Comparison of ENCODE assay signal across 8 mouse cellular contexts in genomic region chr11:86544639-86545299, GRCm38 (mm10). TPM values are rescaled to one million over a fixed set of nuclear protein-coding genes. Genes with fewer than 3 reads are reported as not detected.
A peak's percentile ranks its signal among the peaks of the same experiment; 100 is the strongest.
DNase-seq lines count a peak whose midpoint lies in the region; ATAC-seq and TF ChIP-seq lines count a peak whose summit lies in the region.

TSS of gene Rps6kb1 (minus strand) at chr11:86544805.
TSS of gene Tubd1 (plus strand) at chr11:86544991.

- WGBS in forebrain, embryonic 13.5 days, result under 1% methylated on average over 43 of the region's 43 CpGs
- WGBS in large intestine, adult 2 months, result under 1% methylated on average over 43 of the region's 43 CpGs
- WGBS in liver, postnatal 0 days (ENCODE audit: insufficient replicate concordance), result 1% methylated on average over 43 of the region's 43 CpGs
- WGBS in neural tube, embryonic 14.5 days, result under 1% methylated on average over 43 of the region's 43 CpGs

- no peaks in the 10 kb centered on the region for H3K9me3 ChIP-seq in ES-Bruce4 (replicated peaks; ENCODE audit: control insufficient read depth, insufficient read depth, low read length, poor library complexity, severe bottlenecking)
- no peaks in the 10 kb centered on the region for H3K9me3 ChIP-seq in forebrain, embryonic 13.5 days (replicated peaks)
- H3K9me3 ChIP-seq in liver, postnatal 0 days (ENCODE audit: low read length), result no peaks in the 10 kb centered on the region
- H3K9me3 ChIP-seq in neural tube, embryonic 14.5 days (ENCODE audit: control insufficient read depth, low read length), result no peaks in the 10 kb centered on the region

- no peak for TF ChIP-seq CTCF in ES-Bruce4 (IDR thresholded peaks at IDR 0.05; ENCODE audit: low read depth, low read length)
- TF ChIP-seq CTCF in liver, postnatal 0 days (IDR thresholded peaks at IDR 0.05; ENCODE audit: low read depth), result no peak

- ATAC-seq in cerebellum, adult (ENCODE audit: insufficient number of reproducible peaks, low FRiP score, low TSS enrichment), result peak; percentile 99
- peak; percentile 99 for ATAC-seq in forebrain, embryonic 13.5 days
- peak; percentile 98 for ATAC-seq in liver, postnatal 0 days
- ATAC-seq in neural tube, embryonic 14.5 days (ENCODE audit: low read depth), result peak; percentile 99

- 0 out of 2 replicates have a peak, but pooled peaks cover 4% of the 10 kb centered on the region for H3K36me3 ChIP-seq in ES-Bruce4 (ENCODE audit: control insufficient read depth, insufficient read depth, low read length, poor library complexity, severe bottlenecking)
- peaks cover 10% of the 10 kb centered on the region for H3K36me3 ChIP-seq in forebrain, embryonic 13.5 days (ENCODE audit: poor library complexity, severe bottlenecking)
- peaks cover 5% of the 10 kb centered on the region; the same call in 1 of the 2 replicates for H3K36me3 ChIP-seq in liver, postnatal 0 days (replicated peaks; ENCODE audit: insufficient read depth, low read length)
- no peaks in the 10 kb centered on the region for H3K36me3 ChIP-seq in neural tube, embryonic 14.5 days (ENCODE audit: control insufficient read depth, insufficient read depth, low read length)

- peak within 1 kb of the TSS; percentile 90 for H3K4me2 ChIP-seq in forebrain, embryonic 13.5 days
- H3K4me2 ChIP-seq in liver, postnatal 0 days (ENCODE audit: low read depth, low read length), result peak within 1 kb of the TSS; percentile 80
- H3K4me2 ChIP-seq in neural tube, embryonic 14.5 days (ENCODE audit: low read depth, low read length), result peak within 1 kb of the TSS; percentile 86

- H3K27ac ChIP-seq in ES-Bruce4 (ENCODE audit: insufficient read depth, low read length), result no peak within 1 kb of the TSS
- H3K27ac ChIP-seq in forebrain, embryonic 13.5 days, result peak within 1 kb of the TSS; percentile 78
- H3K27ac ChIP-seq in liver, postnatal 0 days (ENCODE audit: low read depth), result peak within 1 kb of the TSS; percentile 95
- H3K27ac ChIP-seq in neural tube, embryonic 14.5 days (ENCODE audit: low read depth, low read length), result peak within 1 kb of the TSS; percentile 82

- peak; percentile 79 for TF ChIP-seq POLR2A in ES-Bruce4 (IDR thresholded peaks at IDR 0.05; ENCODE audit: insufficient read depth, low read length)

- H3K4me1 ChIP-seq in ES-Bruce4 (ENCODE audit: control insufficient read depth, insufficient read depth, low read length), result no peaks in the 10 kb centered on the region
- H3K4me1 ChIP-seq in forebrain, embryonic 13.5 days, result peaks cover 27% of the 10 kb centered on the region
- H3K4me1 ChIP-seq in liver, postnatal 0 days (ENCODE audit: insufficient read depth), result peaks cover 19% of the 10 kb centered on the region
- peaks cover 12% of the 10 kb centered on the region; the same call in 1 of the 2 replicates for H3K4me1 ChIP-seq in neural tube, embryonic 14.5 days (ENCODE audit: control insufficient read depth, insufficient read depth, low read length)

- peak within 1 kb of the TSS; percentile 92 for H3K9ac ChIP-seq in ES-Bruce4 (ENCODE audit: low read depth, poor library complexity, severe bottlenecking)
- H3K9ac ChIP-seq in forebrain, embryonic 13.5 days, result peak within 1 kb of the TSS; percentile 97
- H3K9ac ChIP-seq in liver, postnatal 0 days (replicated peaks), result peak within 1 kb of the TSS; percentile 98
- H3K9ac ChIP-seq in neural tube, embryonic 14.5 days (replicated peaks; ENCODE audit: low read depth, low read length), result peak within 1 kb of the TSS; percentile 93

- H3K4me3 ChIP-seq in ES-Bruce4 (ENCODE audit: low read depth, low read length), result peak within 1 kb of the TSS; percentile 92
- H3K4me3 ChIP-seq in forebrain, embryonic 13.5 days, result peak within 1 kb of the TSS; percentile 97
- H3K4me3 ChIP-seq in liver, postnatal 0 days (ENCODE audit: low read depth, low read length), result peak within 1 kb of the TSS; percentile 98
- H3K4me3 ChIP-seq in neural tube, embryonic 14.5 days (ENCODE audit: low read depth, low read length), result peak within 1 kb of the TSS; percentile 57

- no peak for TF ChIP-seq EP300 in ES-Bruce4 (IDR thresholded peaks at IDR 0.05; ENCODE audit: insufficient read depth, low read depth, low read length)
- TF ChIP-seq EP300 in liver, postnatal 0 days (IDR thresholded peaks at IDR 0.05; ENCODE audit: low read depth), result peak; percentile 8; the same call in 1 of the 2 replicates

- H3K27me3 ChIP-seq in ES-Bruce4 (ENCODE audit: control insufficient read depth, insufficient read depth, low read length, poor library complexity, severe bottlenecking), result no peaks in the 10 kb centered on the region
- H3K27me3 ChIP-seq in forebrain, embryonic 13.5 days, result no peaks in the 10 kb centered on the region
- no peaks in the 10 kb centered on the region for H3K27me3 ChIP-seq in liver, postnatal 0 days (ENCODE audit: insufficient read depth, low read length)
- H3K27me3 ChIP-seq in neural tube, embryonic 14.5 days (ENCODE audit: control insufficient read depth, insufficient read depth, low read length), result no peaks in the 10 kb centered on the region

- intact Hi-C loops in heart, postnatal 10 days (cut with DNase I), result no loop called here

- peak; percentile 100 for DNase-seq in heart, postnatal 10 days
- peak; percentile 99 for DNase-seq in large intestine, adult 2 months (ENCODE audit: low read depth, low spot score)
- DNase-seq in liver, postnatal 0 days, result peak; percentile 98
- DNase-seq in testis, postnatal 10 days (ENCODE audit: low spot score), result peak; percentile 98

RNA-seq across cellular contexts. Expression of gene Rps6kb1, which starts in this region (rescaled TPM):
- 82.2 and 86.3 TPM in 2 replicates for polyA plus RNA-seq in ES-Bruce4 (2011; ENCODE audit: insufficient read depth, insufficient read length, low read depth, missing spikeins)
- polyA plus RNA-seq in forebrain, embryonic 13.5 days (2015; fragmentation: Nextera tagmentation; extraction: Ambion mirVana), result 62.6 and 63.9 TPM in 2 replicates
- 10 to 100 TPM; 26.0 to 29.2 TPM for total RNA-seq in heart, postnatal 10 days (2021)
- polyA plus RNA-seq in large intestine, adult 2 months (2012; rRNA removed), result 5.7 and 6.6 TPM in 2 replicates
- polyA plus RNA-seq in liver, postnatal 0 days (2015; fragmentation: Nextera tagmentation; extraction: Ambion mirVana), result 20.6 and 23.6 TPM in 2 replicates
- 46.4 and 47.2 TPM in 2 replicates for polyA plus RNA-seq in neural tube, embryonic 14.5 days (2014; fragmentation: Nextera tagmentation; extraction: Ambion mirVana)

RNA-seq across cellular contexts. Expression of gene Tubd1, which starts in this region (rescaled TPM):
- polyA plus RNA-seq in ES-Bruce4 (2011; ENCODE audit: insufficient read depth, insufficient read length, low read depth, missing spikeins), result 9.7 and 12.1 TPM in 2 replicates
- polyA plus RNA-seq in forebrain, embryonic 13.5 days (2015; fragmentation: Nextera tagmentation; extraction: Ambion mirVana), result 9.9 and 10.7 TPM in 2 replicates
- total RNA-seq in heart, postnatal 10 days (2021), result 1 to 10 TPM; 5.5 to 6.2 TPM
- 3.6 and 4.0 TPM in 2 replicates for polyA plus RNA-seq in large intestine, adult 2 months (2012; rRNA removed)
- polyA plus RNA-seq in liver, postnatal 0 days (2015; fragmentation: Nextera tagmentation; extraction: Ambion mirVana), result 4.3 and 4.4 TPM in 2 replicates
- 6.9 and 7.3 TPM in 2 replicates for polyA plus RNA-seq in neural tube, embryonic 14.5 days (2014; fragmentation: Nextera tagmentation; extraction: Ambion mirVana)
